Mouse (Mus musculus) ovary, postnatal 14 days (tissue): Measurements from ENCODE around the gene Mtfr1l.
A peak's percentile ranks its signal among the peaks of the same experiment; 100 is the strongest.
"Not testable (repeated sequence)": the region's sequence is repeated elsewhere in the genome, so short reads cannot be mapped to it uniquely, and the experiment has no call there.

Experiments used
- DNase-seq: peaks from one replicate; pipeline ENCODE4 v3.0.0; 2022; ENCODE audit warnings: low spot score

Gene Mtfr1l

DNA sequence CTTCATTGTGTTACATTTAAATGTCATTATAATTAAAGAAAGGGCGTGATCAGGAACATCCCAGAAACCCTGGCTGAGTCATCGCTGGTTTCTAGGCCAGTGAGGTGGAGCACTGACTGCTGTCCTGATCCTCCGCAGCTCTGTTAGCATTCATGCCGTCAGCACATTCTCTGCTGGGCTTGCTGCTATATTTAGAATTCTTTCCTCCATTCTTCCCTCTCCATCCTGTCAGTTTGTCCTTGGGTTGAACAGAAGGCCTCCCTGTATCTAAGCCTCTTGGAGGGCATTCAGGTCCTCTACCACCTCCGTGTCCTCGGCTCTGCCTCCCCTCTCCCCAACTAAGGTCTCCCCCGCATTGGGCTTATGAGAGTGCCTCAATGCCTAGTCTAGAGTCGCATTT lies 18.2 kb downstream of the Mtfr1l start:
- no peak for DNase-seq

DNA sequence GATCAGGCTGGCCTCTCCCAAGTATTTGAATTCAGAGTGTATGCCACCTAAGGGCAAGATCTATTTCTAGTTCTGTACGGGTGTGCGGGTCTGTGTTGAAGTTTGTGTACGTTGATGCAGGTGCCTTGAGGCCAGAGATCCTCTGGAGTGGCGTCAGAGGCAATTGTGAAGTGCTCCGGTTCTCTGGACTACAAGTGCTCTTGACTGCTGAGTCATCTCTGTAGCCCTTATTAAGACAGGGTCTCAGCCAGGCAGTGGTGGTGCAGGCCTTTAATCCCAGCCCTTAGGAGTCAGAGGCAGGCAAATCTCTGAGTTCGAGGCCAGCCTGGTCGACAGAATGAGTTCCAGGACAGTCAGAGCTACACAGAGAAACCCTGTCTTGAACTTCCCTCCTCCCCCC lies 19.6 kb downstream of the Mtfr1l start:
- DNase-seq, result no peak

DNA sequence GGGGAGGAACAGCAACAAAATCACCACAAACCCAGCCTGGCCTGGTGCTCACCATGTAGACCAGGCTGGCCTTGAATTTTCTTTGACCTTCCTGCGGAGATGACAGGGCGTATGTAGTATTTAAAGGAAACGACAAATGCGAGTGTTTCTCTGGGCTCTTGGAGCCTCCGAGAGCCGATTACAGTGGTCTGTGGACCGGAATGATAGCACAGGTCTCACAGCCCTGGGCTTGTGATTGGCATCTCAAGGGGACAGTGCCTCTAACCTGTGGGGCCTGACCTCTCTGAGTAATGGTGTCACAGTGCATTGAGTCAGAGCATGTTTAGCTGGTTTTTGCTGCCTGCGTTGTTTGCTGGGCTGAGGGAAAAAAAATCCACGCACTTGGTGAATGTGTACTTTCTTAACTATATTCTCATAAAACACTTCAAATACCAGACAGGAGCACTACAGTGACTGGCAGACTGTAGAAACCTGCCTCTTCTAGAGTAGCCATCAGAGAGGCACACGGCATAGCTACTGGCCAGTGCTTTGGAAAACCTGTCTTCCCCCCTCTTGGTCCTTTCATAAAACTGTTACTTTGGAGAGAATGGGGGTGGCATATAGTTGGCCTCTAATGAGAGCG lies 20.8 kb downstream of the Mtfr1l start:
- DNase-seq, result no peak

- DNase-seq, result peak; percentile 51
These were observed 22.4 kb downstream of the Mtfr1l start for GRCm38 (mm10) chr4:134512798-134513197.

DNA sequence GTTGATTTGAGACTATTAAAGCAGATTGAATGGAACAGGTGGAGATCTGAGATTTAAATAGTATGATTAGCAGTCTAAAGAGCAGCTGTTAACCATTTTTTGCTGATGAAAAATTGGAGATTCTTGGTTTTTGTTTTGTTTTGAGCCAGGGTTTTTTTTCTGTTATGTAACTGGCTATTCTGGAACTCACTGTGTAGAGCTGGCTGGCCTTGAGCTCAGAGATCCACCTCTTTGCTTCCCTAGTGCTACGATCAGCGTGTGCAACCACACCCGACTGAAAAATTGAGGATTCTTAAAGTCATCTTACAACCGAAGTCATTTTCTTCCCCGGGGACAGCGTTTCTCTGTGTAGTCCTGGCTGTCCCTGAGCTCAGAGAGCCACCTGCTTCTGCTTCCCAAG lies 23.5 kb downstream of the Mtfr1l start:
- DNase-seq, result no peak

- DNase-seq, result peak; percentile 81
These were observed 24.3 kb downstream of the Mtfr1l start, which contains the start of gene Aunip for GRCm38 (mm10) chr4:134510845-134511411. Aunip (plus strand) TSS chr4:134510999.

DNA sequence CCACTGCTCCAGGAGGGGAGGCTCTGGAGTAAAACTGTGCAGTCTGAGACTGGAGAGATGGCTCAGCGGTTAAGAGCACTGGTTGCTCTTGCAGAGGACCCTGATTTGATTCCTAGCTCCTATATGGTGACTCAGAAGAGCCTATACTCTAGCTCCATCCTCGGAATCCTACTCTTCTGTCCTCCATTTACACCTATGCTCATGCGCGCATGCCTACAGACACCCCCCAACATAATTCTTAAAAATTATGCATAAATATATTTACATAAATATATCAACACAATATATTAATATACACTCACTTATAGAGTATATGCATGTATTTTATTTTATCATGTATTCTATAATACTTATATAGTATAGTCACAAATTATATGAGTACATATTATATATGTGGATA lies 24.8 kb downstream of the Mtfr1l start:
- DNase-seq, result no peak

DNA sequence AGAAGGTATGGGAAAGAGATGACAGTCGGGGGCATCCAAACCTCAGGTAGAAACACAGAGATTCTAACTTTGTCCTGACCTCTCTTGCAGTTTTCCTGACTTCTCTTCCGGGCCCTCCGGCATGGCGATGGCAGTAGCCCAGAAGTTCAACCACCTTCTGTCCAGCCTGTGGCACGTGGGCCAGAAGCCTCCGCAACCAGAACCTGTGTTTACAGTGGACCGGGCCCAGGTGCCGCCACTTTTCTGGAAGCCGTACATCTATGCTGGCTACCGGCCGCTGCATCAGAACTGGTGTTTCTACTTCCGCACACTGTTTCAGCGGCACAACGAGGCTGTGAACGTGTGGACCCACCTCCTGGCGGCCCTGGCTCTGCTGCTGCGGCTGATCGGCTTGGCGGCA lies 28.5 kb downstream of the Mtfr1l start:
- DNase-seq, result no peak

GRCm38 (mm10) chr4:134505966-134506594 lies 29.1 kb downstream of the Mtfr1l start:
- no peak for DNase-seq

- DNase-seq, result no peak
These were observed 29.8 kb downstream of the Mtfr1l start for GRCm38 (mm10) chr4:134505303-134505789.

DNA sequence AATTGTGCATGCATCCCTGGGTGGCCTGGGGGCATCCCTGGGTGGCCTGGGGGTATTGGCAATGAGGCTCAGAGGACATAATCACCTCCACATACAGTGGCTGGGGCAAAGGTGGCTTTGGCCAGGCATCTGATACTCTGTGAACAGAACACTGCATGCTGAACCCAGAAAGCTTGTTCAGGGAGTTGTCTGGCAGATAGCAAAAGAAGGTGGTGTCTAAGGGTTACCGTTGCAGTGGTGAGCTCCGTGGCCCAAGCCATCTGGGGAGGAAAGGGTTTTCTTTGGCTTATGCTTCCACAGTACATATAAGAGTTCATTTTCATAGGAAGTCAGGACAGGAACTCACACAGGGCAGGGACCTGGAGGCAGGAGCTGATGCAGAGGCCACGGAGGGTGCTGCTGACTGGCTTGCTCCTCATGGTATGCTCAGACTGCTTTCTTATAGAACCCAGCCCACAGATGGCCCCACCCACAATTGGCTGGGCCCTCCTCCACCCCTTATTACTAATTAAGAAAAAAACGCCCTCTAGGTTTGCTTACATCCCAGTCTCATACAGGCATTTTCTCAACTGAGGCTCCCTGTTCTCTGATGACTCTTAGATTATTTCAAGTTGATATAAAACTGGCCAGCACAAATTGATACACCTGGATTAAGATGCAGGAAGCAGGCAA lies 31.4 kb downstream of the Mtfr1l start:
- DNase-seq, result no peak

DNA sequence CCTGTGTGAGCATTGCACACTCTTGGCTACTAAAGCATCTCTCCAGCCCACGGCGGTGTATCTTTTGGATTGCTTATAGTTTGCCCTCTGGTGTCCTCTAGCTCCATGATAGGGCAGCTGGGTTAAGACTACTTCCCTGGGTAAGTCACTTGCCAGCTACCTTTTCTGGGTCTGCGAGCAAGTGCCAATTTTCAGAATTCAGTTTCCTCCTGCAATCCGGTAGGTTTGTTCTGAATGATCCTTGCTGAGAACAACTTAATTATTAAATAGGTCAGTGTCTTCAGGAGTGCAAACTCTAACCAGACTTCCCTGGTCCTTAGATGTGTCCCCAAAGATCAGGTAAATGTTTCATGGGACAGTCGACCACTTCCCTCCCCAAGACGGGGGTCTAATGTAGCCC lies 34.1 kb downstream of the Mtfr1l start:
- no peak for DNase-seq

GRCm38 (mm10) chr4:134498983-134499382 lies 36.2 kb downstream of the Mtfr1l start:
- DNase-seq, result not testable (repeated sequence)

DNA sequence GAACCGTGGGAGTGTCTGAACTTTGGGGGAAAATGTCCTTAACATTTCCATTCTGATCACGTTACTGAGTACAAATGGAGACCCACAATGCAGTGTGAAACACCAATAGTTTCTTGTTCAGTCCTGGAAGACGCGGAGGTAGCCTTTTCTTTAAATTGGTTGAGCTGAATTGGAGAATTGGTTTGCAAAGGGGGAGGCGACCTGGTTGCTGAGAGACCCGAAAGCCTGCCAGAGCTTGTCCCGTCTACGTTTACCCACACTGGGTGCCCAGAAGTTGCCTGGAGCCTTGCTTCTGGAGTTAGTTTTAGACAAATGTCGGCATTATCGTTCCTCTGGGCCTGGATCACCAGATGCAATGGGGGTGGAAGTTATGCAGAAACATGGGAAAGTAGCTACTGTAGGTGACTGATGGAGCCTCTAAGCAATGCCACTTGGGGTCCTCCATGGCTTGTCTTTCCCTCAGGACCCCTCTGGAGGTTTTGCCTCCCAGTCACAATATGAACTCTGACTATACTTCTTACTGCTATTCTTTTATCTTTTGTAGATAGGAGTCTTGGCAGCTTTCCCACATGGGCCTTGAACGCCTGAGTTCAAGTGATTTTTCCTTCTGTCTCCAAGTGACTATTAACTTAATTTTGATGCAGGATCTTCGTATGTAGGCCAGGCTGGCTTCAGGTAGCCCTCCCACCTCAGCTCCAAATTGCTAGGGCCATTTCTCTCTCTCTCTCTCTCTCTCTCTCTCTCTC lies 37.0 kb downstream of the Mtfr1l start:
- no peak for DNase-seq

DNA sequence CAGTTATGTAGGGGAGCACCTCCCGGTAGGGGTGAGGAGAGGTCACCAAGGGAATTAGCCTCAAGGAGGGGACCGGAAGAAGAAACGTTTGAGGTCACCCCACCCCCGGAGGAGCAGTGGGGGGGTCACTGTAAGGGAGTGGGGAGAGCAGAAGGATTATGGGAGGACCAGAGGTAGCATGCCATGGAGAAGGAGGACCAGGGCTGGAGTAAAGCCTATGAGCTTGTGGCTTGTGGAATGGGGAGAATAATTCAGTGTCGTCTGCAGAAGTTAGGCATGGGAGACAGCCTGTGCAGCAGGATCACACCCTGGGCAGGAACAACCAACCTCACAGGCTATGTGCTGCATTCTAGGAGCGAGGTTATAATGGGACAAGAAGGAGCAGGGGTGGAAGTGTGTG lies 38.0 kb downstream of the Mtfr1l start:
- DNase-seq, result no peak

GRCm38 (mm10) chr4:134496595-134497210 lies 38.5 kb downstream of the Mtfr1l start, which contains the start of gene Paqr7:
Paqr7 (plus strand) TSS chr4:134496697.
- DNase-seq, result peak; percentile 60

DNA sequence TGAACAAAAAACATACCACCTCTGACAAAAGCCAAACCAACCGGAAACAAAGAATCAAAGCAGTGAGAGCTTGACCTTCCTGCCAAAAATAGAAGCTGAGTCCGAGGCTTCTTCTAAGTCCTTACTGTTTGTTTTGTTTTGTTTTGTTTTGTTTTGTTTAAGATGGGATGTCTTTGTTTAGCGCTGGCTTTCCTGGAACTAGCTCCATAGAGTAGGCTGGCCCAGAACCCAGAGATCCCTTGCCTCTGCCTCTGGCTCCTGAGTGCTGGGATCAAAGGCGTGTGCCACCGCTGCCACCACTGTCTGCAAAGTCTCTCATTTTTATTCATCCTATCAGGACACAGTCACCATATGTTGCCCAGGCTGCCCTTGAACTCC lies 39.7 kb downstream of the Mtfr1l start:
- DNase-seq, result no peak

- DNase-seq, result no peak
These were observed 40.2 kb downstream of the Mtfr1l start for GRCm38 (mm10) chr4:134494780-134495545.

GRCm38 (mm10) chr4:134494161-134494560 lies 41.0 kb downstream of the Mtfr1l start:
- DNase-seq, result not testable (repeated sequence)

DNA sequence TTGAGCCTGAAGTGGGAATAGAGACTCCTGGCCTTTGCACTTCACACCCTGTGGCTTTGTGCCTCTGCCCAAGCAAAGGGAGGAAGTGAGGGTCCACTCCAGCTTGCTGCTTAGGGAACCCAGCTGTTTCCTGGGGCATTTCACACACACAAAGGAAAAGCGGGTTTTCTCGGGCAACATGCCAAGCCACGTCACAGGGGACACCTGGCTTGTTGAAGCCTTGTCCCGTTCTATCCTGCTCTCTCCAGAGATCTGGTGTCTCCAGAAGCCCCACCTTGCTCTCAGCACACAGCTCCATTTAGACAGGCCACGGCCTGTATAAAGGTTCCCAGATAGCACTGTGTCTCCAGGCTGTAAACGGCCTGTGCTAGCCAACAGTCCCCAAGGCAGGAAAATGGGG lies 43.5 kb downstream of the Mtfr1l start:
- DNase-seq, result no peak
